Mouse (Mus musculus): Measurements from ENCODE around the gene Ggps1. TPM values are rescaled to one million over a fixed set of nuclear protein-coding genes. Genes with fewer than 3 reads are reported as not detected.
A peak's percentile ranks its signal among the peaks of the same experiment; 100 is the strongest.

Ggps1 gene
- polyA plus RNA-seq, 1 experiment from 2014 or later: 49.5 TPM

GRCm38 (mm10) chr13:14065701-14066100 is 2.4 kb upstream of the Ggps1 start:
- 59% methylated on average over 1 of the region's 1 CpGs for WGBS
- Histone ChIP-seq H3K27ac (ENCODE audit: low read length) (no peak overlapping the region), H3K4me3 (ENCODE audit: low read length) (no peak overlapping the region), H3K36me3 (ENCODE audit: control insufficient read depth, insufficient read depth, low read length) (no peaks in the 10 kb centered on the region; the same call in 1 of the 2 replicates), H3K27me3 (ENCODE audit: control insufficient read depth, insufficient read depth, low read depth, low read length) (no peaks in the 10 kb centered on the region), H3K9me3 (ENCODE audit: control insufficient read depth, low read length) (no peaks in the 10 kb centered on the region), H3K4me1 (replicated peaks; ENCODE audit: control insufficient read depth, insufficient read depth, low read length) (peaks cover 11% of the 10 kb centered on the region), H3K4me2 (ENCODE audit: low read depth, low read length) (no peak overlapping the region), H3K9ac (ENCODE audit: low read length) (no peak overlapping the region)
- no peak for ATAC-seq (ENCODE audit: low read depth)

- Histone ChIP-seq H3K36me3 (ENCODE audit: control insufficient read depth, insufficient read depth, low read length) (no peaks in the 10 kb centered on the region; the same call in 1 of the 2 replicates), H3K4me3 (ENCODE audit: low read length) (peak overlapping the region; percentile 97), H3K4me2 (ENCODE audit: low read depth, low read length) (peak overlapping the region; percentile 62), H3K27me3 (ENCODE audit: control insufficient read depth, insufficient read depth, low read depth, low read length) (no peaks in the 10 kb centered on the region), H3K9ac (ENCODE audit: low read length) (peak overlapping the region; percentile 98), H3K4me1 (replicated peaks; ENCODE audit: control insufficient read depth, insufficient read depth, low read length) (peaks cover 11% of the 10 kb centered on the region), H3K9me3 (ENCODE audit: control insufficient read depth, low read length) (no peaks in the 10 kb centered on the region), H3K27ac (ENCODE audit: low read length) (peak overlapping the region; percentile 99; the same call in 1 of the 2 replicates)
- 10% methylated on average over 9 of the region's 9 CpGs for WGBS
- no peak for ATAC-seq (ENCODE audit: low read depth)
These were observed 1.7 kb upstream of the Ggps1 start for GRCm38 (mm10) chr13:14065028-14065380.

GRCm38 (mm10) chr13:14064341-14065027 is 1.2 kb upstream of the Ggps1 start:
- peak overlapping the region; percentile 99 for H3K27ac ChIP-seq (ENCODE audit: low read length)
- peak overlapping the region; percentile 98 for H3K9ac ChIP-seq (ENCODE audit: low read length)
- H3K27me3 ChIP-seq (ENCODE audit: control insufficient read depth, insufficient read depth, low read depth, low read length): no peaks in the 10 kb centered on the region
- peak overlapping the region; percentile 62 for H3K4me2 ChIP-seq (ENCODE audit: low read depth, low read length)
- H3K4me1 ChIP-seq (replicated peaks; ENCODE audit: control insufficient read depth, insufficient read depth, low read length): peaks cover 11% of the 10 kb centered on the region
- H3K36me3 ChIP-seq (ENCODE audit: control insufficient read depth, insufficient read depth, low read length): no peaks in the 10 kb centered on the region; the same call in 1 of the 2 replicates
- under 1% methylated on average over 65 of the region's 65 CpGs for WGBS
- H3K9me3 ChIP-seq (ENCODE audit: control insufficient read depth, low read length): no peaks in the 10 kb centered on the region
- peak overlapping the region; percentile 97 for H3K4me3 ChIP-seq (ENCODE audit: low read length)
- no peak; the same call in 1 of the 2 replicates for ATAC-seq (ENCODE audit: low read depth)

GRCm38 (mm10) chr13:14063942-14064271 is 619 bp upstream of the Ggps1 start:
- WGBS: 0% methylated on average over 22 of the region's 31 CpGs

GRCm38 (mm10) chr13:14062209-14063012 is 877 bp downstream of the Ggps1 start:
- peak overlapping the region; percentile 95 for H3K27ac ChIP-seq (ENCODE audit: low read length)
- H3K27me3 ChIP-seq (ENCODE audit: control insufficient read depth, insufficient read depth, low read depth, low read length): no peaks in the 10 kb centered on the region
- H3K9ac ChIP-seq (ENCODE audit: low read length): peak overlapping the region; percentile 82
- peak overlapping the region; percentile 85 for H3K4me2 ChIP-seq (ENCODE audit: low read depth, low read length)
- WGBS: 4% methylated on average over 11 of the region's 11 CpGs
- 0 out of 2 replicates have a peak, but pooled peaks cover 2% of the 10 kb centered on the region for H3K36me3 ChIP-seq (ENCODE audit: control insufficient read depth, insufficient read depth, low read length)
- peaks cover 11% of the 10 kb centered on the region for H3K4me1 ChIP-seq (replicated peaks; ENCODE audit: control insufficient read depth, insufficient read depth, low read length)
- ATAC-seq (ENCODE audit: low read depth): no peak
- peak overlapping the region; percentile 94 for H3K4me3 ChIP-seq (ENCODE audit: low read length)
- H3K9me3 ChIP-seq (ENCODE audit: control insufficient read depth, low read length): no peaks in the 10 kb centered on the region

More at GRCm38 (mm10) chr13:14063942-14064271, 619 bp upstream of the Ggps1 start:
- Histone ChIP-seq H3K9ac (ENCODE audit: low read length) (peak overlapping the region; percentile 98), H3K4me3 (ENCODE audit: low read length) (peak overlapping the region; percentile 97), H3K27ac (ENCODE audit: low read length) (peak overlapping the region; percentile 99), H3K27me3 (ENCODE audit: control insufficient read depth, insufficient read depth, low read depth, low read length) (no peaks in the 10 kb centered on the region), H3K4me1 (replicated peaks; ENCODE audit: control insufficient read depth, insufficient read depth, low read length) (peaks cover 11% of the 10 kb centered on the region), H3K9me3 (ENCODE audit: control insufficient read depth, low read length) (no peaks in the 10 kb centered on the region), H3K36me3 (ENCODE audit: control insufficient read depth, insufficient read depth, low read length) (no peaks in the 10 kb centered on the region), H3K4me2 (ENCODE audit: low read depth, low read length) (peak overlapping the region; percentile 62)
- ATAC-seq (ENCODE audit: low read depth): peak; percentile 41

GRCm38 (mm10) chr13:14059582-14059981 is 3.7 kb downstream of the Ggps1 start:
- Histone ChIP-seq H3K4me3 (ENCODE audit: low read length) (no peak overlapping the region), H3K4me1 (replicated peaks; ENCODE audit: control insufficient read depth, insufficient read depth, low read length) (peaks cover 7% of the 10 kb centered on the region), H3K36me3 (ENCODE audit: control insufficient read depth, insufficient read depth, low read length) (peaks cover 6% of the 10 kb centered on the region; the same call in 1 of the 2 replicates), H3K27me3 (ENCODE audit: control insufficient read depth, insufficient read depth, low read depth, low read length) (no peaks in the 10 kb centered on the region), H3K9ac (ENCODE audit: low read length) (no peak overlapping the region), H3K27ac (ENCODE audit: low read length) (no peak overlapping the region), H3K4me2 (ENCODE audit: low read depth, low read length) (no peak overlapping the region), H3K9me3 (ENCODE audit: control insufficient read depth, low read length) (no peaks in the 10 kb centered on the region)
- ATAC-seq (ENCODE audit: low read depth): no peak

GRCm38 (mm10) chr13:14056801-14057200 is 6.5 kb downstream of the Ggps1 start:
- peaks cover under 1% of the 10 kb centered on the region for H3K4me1 ChIP-seq (replicated peaks; ENCODE audit: control insufficient read depth, insufficient read depth, low read length)
- H3K9ac ChIP-seq (ENCODE audit: low read length): no peak overlapping the region
- ATAC-seq (ENCODE audit: low read depth): no peak
- H3K36me3 ChIP-seq (ENCODE audit: control insufficient read depth, insufficient read depth, low read length): peaks cover 21% of the 10 kb centered on the region
- 83% methylated on average over 3 of the region's 3 CpGs for WGBS
- no peak overlapping the region for H3K4me2 ChIP-seq (ENCODE audit: low read depth, low read length)
- no peak overlapping the region for H3K4me3 ChIP-seq (ENCODE audit: low read length)
- no peak overlapping the region for H3K27ac ChIP-seq (ENCODE audit: low read length)
- no peaks in the 10 kb centered on the region for H3K27me3 ChIP-seq (ENCODE audit: control insufficient read depth, insufficient read depth, low read depth, low read length)
- no peaks in the 10 kb centered on the region for H3K9me3 ChIP-seq (ENCODE audit: control insufficient read depth, low read length)

- Histone ChIP-seq H3K36me3 (ENCODE audit: control insufficient read depth, insufficient read depth, low read length) (peaks cover 33% of the 10 kb centered on the region), H3K9me3 (ENCODE audit: control insufficient read depth, low read length) (no peaks in the 10 kb centered on the region), H3K4me2 (ENCODE audit: low read depth, low read length) (no peak overlapping the region), H3K4me1 (replicated peaks; ENCODE audit: control insufficient read depth, insufficient read depth, low read length) (no peaks in the 10 kb centered on the region), H3K27ac (ENCODE audit: low read length) (no peak overlapping the region), H3K4me3 (ENCODE audit: low read length) (no peak overlapping the region), H3K9ac (ENCODE audit: low read length) (no peak overlapping the region), H3K27me3 (ENCODE audit: control insufficient read depth, insufficient read depth, low read depth, low read length) (no peaks in the 10 kb centered on the region)
- ATAC-seq (ENCODE audit: low read depth): no peak
- WGBS: 89% methylated on average over 1 of the region's 1 CpGs
These were observed 13.4 kb downstream of the Ggps1 start for GRCm38 (mm10) chr13:14049878-14050277.

- no peaks in the 10 kb centered on the region for H3K27me3 ChIP-seq (ENCODE audit: control insufficient read depth, insufficient read depth, low read depth, low read length)
These were observed 18.8 kb downstream of the Ggps1 start for GRCm38 (mm10) chr13:14044521-14044920.

More at GRCm38 (mm10) chr13:14044521-14044920, 18.8 kb downstream of the Ggps1 start:
- Histone ChIP-seq H3K4me3 (ENCODE audit: low read length) (no peak overlapping the region), H3K4me2 (ENCODE audit: low read depth, low read length) (no peak overlapping the region), H3K27ac (ENCODE audit: low read length) (no peak overlapping the region), H3K9me3 (ENCODE audit: control insufficient read depth, low read length) (no peaks in the 10 kb centered on the region), H3K4me1 (replicated peaks; ENCODE audit: control insufficient read depth, insufficient read depth, low read length) (peaks cover 5% of the 10 kb centered on the region; the same call in 1 of the 2 replicates), H3K36me3 (ENCODE audit: control insufficient read depth, insufficient read depth, low read length) (peaks cover 10% of the 10 kb centered on the region), H3K9ac (ENCODE audit: low read length) (no peak overlapping the region)
- no peak for ATAC-seq (ENCODE audit: low read depth)
- WGBS: 71% methylated on average over 2 of the region's 2 CpGs

Data from lung, embryonic 16.5 days (tissue).